Mouse (Mus musculus): ENCODE results near the gene Mmp19.

The Mmp19 gene

GRCm38 (mm10) chr10:128790398-128791124 is at the start of gene Mmp19:
TSS of gene Mmp19 (plus strand) at chr10:128790910.
- DNase-seq (ENCODE audit: low spot score) = peak; percentile 32

GRCm38 (mm10) chr10:128742616-128743015 is 48.1 kb upstream of the Mmp19 start:
- no peak for DNase-seq (ENCODE audit: low spot score)

DNA sequence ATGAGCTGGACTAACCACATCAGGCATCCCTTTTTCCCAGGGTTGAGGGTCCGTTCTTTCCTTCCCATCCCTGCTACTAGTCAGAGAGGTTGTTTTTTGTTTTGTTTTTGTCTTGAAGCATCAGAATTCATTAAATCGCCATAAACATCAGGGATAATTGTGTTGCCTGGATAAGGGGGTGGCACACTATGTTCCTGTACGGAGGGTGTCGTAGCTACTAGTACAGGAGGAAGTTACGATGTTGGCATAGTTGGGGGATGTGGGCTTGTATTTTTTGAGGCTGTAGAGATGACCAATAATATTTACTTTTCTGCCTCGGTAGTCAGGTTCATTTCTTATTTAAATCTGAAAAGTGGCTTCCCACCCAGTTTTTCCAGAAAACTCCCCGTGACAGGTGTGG is 47.5 kb upstream of the Mmp19 start:
- peak; percentile 46 for DNase-seq (ENCODE audit: low spot score)

DNA sequence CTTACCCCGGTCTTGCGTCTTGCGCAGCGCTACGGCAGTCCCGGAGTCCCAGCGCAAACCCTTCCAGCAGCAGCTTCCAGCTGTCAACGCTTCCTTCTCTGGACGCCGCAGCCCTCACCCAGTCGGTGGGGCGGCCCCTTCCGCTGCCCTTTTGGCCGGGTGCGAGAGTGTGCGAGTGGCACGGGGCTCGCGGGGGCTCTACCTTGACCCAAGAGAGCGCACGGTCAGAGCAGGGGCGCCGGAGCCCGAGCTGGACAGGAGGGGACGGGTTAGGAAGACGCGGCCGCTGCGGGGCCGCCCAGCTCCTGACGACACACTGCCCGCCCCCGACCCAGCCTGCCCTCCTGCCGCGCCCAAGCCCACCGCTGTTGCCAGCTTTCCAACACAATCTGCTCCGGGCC is 46.9 kb upstream of the Mmp19 start:
- peak; percentile 82 for DNase-seq (ENCODE audit: low spot score)

DNA sequence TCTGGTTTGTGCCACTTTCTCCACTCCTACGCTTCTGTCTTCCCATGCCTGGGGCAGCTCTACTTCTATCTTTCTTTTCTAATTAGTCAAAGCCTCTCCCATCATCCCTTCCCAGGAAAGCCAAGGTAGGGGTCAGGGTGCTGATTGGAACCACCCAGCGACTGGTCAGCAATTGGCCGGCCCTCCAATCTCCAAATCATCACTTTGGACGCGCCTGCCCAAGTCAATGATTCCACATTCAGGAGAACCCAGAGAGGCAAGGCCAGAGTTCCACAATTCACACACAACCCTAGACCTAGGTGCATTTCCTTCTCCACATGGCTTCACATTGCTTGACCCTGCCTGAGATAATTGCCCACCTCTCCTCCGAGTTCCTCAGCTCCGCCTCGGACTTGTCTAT is 46.5 kb upstream of the Mmp19 start:
- DNase-seq (ENCODE audit: low spot score) = no peak

DNA sequence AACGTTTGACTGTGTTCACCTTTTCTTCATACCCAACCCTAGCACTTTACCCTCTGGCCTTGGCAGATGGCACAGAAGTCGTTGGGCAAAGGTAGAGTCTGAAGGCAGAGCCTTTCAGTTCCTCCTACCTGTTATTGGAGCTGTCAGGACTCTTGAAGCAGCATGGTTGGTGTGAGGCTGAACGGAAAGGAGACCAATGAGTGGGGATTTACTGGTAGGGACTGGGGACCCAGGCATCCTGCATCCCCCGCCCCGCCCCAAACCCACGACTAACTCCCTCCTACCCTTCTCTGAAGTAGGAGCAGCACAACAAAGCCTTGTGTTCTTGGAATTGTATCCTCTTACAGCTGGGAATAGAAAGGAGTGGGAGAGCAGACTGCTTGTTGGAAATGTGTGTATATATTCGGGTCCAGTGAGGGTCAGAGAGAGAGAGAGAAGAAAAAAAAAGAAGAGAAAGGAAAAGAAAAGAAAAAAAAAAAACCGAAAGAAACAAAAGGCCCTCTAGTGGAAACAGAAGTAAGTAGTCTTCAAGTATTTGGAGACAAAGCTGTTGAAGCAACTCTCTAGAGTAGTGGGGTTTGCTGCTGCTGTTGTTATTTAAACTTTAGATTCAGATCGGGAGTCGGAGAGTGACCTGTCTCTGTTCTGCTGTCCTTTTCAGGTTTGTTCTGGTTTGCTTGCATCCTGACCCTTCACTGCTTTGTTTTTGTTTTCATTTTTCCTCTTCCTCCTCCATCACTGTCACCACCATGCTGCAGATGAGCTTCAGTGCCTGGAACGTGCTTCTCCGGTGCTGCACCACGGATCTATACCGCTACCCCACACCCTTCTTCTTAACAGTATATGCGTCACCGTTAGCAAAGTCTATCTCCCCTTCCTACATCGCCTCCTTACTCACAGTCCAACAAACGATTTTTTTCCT is 45.8 kb upstream of the Mmp19 start, which contains the start of gene Dgka:
Dgka (minus strand) TSS at position 176 of the 922 bp plus-strand sequence.
- peak; percentile 73 for DNase-seq (ENCODE audit: low spot score)

GRCm38 (mm10) chr10:128745946-128746613 is 44.6 kb upstream of the Mmp19 start:
- no peak for DNase-seq (ENCODE audit: low spot score)

GRCm38 (mm10) chr10:128746972-128747645 is 43.6 kb upstream of the Mmp19 start:
- no peak for DNase-seq (ENCODE audit: low spot score)

- peak; percentile 89 for DNase-seq (ENCODE audit: low spot score)
Observed at GRCm38 (mm10) chr10:128747646-128748251, 43.0 kb upstream of the Mmp19 start, which contains the start of gene Pym1. TSS of gene Pym1 (plus strand) at chr10:128747889.

DNA sequence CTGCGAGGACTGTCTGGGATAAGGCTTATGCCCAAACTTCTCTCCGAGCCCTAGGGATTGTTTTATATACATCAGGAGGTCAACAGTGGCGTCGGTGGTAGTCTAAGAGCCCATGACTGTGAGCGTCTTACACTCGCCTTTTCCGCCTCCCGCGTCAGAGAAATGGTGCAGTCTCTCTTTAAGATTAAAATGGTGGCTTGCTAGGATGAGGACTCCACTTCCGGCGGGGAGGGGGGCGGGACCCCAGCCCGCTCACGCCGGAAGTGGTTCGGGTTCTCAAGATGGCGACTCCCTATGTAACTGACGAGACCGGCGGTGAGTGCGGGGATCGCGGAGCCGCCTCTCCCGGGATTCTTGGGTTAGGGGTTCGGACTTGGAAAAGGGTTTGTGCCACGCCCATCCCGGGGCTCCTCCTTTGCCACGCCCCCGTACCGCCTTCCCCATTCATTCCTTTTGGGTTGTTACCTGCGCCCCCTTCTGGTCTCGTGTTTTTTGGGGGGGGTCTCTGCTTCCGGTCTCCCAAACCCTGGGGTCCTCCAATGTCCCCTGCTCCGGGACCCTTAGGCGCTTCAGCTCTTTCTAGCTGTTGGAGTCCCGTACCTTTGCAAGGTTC is 42.4 kb upstream of the Mmp19 start:
- peak; percentile 97 for DNase-seq (ENCODE audit: low spot score)

DNA sequence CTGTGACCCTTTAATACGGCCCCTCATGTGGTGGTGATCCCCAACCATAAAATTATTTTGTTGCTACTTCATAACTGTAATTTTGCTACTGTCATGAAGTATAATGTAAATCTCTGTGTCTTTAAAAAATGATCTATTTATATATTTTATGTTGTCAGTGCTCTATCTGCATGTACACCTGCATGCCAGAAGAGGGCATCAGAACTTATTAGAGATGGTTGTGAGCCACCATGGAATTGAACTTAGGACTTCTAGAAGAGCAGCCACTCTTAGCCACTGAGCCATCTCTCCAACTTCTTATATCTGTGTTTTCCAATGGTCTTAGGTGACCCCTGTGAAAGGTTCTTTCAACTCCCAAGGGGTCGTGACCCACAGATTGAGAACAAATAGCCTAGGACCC is 17.8 kb upstream of the Mmp19 start:
- peak; percentile 36 for DNase-seq (ENCODE audit: low spot score)

DNA sequence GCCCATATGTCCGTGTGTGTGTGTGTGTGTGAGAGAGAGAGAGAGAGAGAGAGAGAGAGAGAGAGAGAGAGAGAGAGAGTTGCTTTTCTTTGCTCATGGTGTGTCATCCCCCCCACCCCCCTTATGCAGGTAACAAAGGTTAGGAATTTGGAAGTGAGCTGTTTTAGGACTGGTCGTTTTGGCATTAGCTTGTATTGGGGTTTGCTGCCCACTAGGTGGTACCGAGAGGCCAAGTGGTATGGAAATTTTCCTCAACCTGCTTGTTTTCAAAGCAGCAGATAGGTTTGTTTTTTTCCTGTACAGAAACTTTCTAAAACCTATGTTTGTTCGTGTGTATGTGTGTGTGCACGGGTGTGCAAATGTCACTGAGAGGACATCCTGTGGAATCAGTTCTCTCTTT is 17.0 kb upstream of the Mmp19 start:
- DNase-seq (ENCODE audit: low spot score) = peak; percentile 59

GRCm38 (mm10) chr10:128778441-128778840 is 12.3 kb upstream of the Mmp19 start:
- no peak for DNase-seq (ENCODE audit: low spot score)

GRCm38 (mm10) chr10:128779011-128779795 is 11.5 kb upstream of the Mmp19 start:
- peak; percentile 91 for DNase-seq (ENCODE audit: low spot score)

- DNase-seq (ENCODE audit: low spot score) = peak; percentile 28
Observed at GRCm38 (mm10) chr10:128780200-128780599, 10.5 kb upstream of the Mmp19 start.

DNA sequence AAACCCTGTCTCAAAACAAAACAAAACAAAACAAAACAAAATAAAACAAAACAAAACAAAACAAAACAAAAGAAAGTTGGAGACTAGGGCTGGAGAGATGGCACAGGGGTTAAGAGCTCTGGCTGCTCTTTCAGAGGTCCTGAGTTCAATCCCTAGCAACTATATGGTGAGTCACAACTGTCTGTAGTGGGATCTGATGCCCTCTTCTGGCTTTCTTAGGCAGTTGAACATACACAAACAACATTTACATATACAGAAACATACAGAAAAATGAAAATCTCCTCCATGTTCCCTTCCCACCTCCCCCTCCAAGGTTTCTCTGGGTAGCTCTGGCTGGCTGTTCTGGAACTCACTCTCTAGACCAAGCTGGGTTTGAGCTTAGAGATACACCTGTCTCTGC is 1.3 kb downstream of the Mmp19 start:
- DNase-seq (ENCODE audit: low spot score) = no peak

DNA sequence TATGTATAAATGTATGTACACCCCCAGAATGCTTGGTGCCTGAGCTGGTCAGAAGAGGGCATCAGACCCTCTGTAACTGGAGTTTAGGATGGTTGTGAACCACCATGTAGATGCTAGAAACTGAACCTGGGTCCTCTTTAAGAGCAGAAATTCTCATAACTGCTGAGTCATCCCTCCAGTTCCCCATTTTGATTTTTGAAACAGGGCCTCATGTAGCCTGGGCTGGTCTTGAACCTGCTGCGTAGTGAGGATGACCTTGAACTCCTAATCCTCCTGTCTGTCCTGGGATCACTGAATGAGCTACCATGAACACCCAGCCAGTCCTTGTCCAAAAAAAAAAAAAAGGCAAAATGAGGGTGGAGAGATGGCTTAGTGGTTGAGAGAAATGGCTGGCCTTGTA is 2.5 kb downstream of the Mmp19 start:
- DNase-seq (ENCODE audit: low spot score) = no peak

DNA sequence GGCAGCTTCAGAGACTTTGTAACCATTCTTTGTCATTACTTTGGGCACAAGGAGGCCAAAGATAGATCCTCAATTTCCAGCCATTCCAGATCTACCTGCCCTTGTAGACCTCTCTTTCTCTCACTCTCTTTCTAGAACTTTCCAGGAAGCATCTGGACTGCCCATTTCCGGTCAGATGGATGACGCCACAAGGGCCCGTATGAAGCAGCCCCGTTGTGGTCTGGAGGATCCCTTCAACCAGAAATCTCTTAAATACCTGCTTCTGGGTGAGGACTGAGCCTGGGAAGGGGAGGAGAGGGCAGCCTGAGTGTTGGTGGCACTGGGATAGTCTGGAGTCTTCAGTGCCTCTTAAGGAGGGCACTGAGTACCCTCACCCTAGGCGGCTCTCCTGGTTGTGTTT is 3.7 kb downstream of the Mmp19 start:
- no peak for DNase-seq (ENCODE audit: low spot score)

DNA sequence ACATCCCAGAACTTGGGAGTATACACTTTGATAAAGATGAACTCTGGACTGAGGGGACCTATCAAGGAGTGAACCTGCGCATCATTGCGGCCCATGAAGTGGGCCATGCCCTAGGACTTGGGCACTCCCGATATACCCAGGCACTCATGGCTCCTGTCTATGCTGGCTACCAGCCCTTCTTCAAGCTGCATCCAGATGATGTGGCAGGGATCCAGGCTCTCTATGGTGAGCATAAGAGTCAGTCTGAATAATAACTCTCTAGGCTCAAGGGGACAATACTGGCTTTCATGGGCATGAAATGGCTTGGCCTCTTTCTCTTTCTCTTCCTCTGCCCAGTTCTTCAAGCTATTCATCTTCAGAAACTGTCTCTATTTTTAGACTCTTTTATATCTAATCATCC is 4.9 kb downstream of the Mmp19 start:
- DNase-seq (ENCODE audit: low spot score) = no peak

DNA sequence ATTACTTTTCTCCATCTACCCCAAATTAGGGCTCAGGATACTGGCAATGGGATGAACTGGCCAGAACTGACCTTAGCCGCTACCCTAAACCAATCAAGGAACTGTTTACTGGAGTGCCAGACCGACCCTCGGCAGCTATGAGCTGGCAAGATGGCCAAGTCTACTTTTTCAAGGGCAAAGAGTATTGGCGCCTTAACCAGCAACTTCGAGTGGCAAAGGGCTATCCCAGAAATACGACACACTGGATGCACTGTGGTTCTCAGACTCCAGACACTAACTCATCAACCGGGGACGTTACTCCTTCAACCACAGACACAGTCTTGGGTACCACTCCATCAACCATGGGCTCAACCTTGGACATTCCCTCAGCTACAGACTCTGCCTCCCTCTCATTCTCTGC is 8.0 kb downstream of the Mmp19 start:
- DNase-seq (ENCODE audit: low spot score) = no peak
